Mouse (Mus musculus) intestine, embryonic 14.5 days (tissue): ENCODE results near the gene Aven. TPM values are rescaled to one million over a fixed set of nuclear protein-coding genes. Genes with fewer than 3 reads are reported as not detected.

ENCODE experiments used
- ATAC-seq: fragments of 200-750 bp; cut with Nextera tagmentation; replicated peaks from 2 replicates; pipeline ENCODE4 v1.8.0; 2017; ENCODE audit warnings: low read depth, moderate number of reproducible peaks, moderate TSS enrichment, moderate library complexity; ENCODE audit not compliant: low FRiP score, low TSS enrichment
- DNase-seq: peaks from one replicate; pipeline ENCODE4 v3.0.0-alpha.2; 2018; ENCODE audit warnings: low spot score
- H3K27ac ChIP-seq: fragments of 300-500 bp; sonication (generic); 2 replicates; pipeline ENCODE4 v1.5.1; 2014; ENCODE audit warnings: low read depth, mild to moderate bottlenecking, control low read depth
- H3K27me3 ChIP-seq: fragments of 300-500 bp; sonication (generic); replicated peaks from 2 replicates; pipeline ENCODE4 v1.6.1; 2014; ENCODE audit warnings: low read length, control low read depth; ENCODE audit not compliant: control insufficient read depth, insufficient read depth
- H3K36me3 ChIP-seq: fragments of 300-500 bp; sonication (generic); 2 replicates; pipeline ENCODE4 v1.6.1; 2014; ENCODE audit warnings: low read length, control low read depth; ENCODE audit not compliant: control insufficient read depth, insufficient read depth
- H3K4me1 ChIP-seq: fragments of 300-500 bp; sonication (generic); replicated peaks from 2 replicates; pipeline ENCODE4 v1.6.1; 2014; ENCODE audit warnings: low read length, control low read depth, mixed read lengths; ENCODE audit not compliant: control insufficient read depth, insufficient read depth
- H3K4me2 ChIP-seq: fragments of 300-500 bp; sonication (generic); 2 replicates; pipeline ENCODE4 v1.6.1; 2014; ENCODE audit warnings: low read length
- H3K4me3 ChIP-seq: fragments of 300-500 bp; sonication (generic); 2 replicates; pipeline ENCODE4 v1.5.1; 2014; ENCODE audit warnings: low read depth, low read length, control low read depth, mixed read lengths
- H3K9ac ChIP-seq: fragments of 300-500 bp; sonication (generic); 2 replicates; pipeline ENCODE4 v1.6.1; 2014; ENCODE audit warnings: mild to moderate bottlenecking, low read length
- H3K9me3 ChIP-seq: fragments of 300-500 bp; sonication (generic); 2 replicates; pipeline ENCODE4 v1.6.1; 2016; ENCODE audit warnings: low read length, control low read depth; ENCODE audit not compliant: control insufficient read depth
- WGBS: fragments of 180-500 bp; shearing (Covaris S2); extraction: QIAGEN DNeasy Blood & Tissue Kit; methylation state at CpG from one replicate; pipeline ENCODE4 v1.1.7; 2014; 5-methylcytosine and 5-hydroxymethylcytosine counted together
- polyA plus RNA-seq: library from polyadenylated mRNA; unstranded; fragments of >200 nt; fragmentation: Nextera tagmentation; extraction: Ambion mirVana; gene quantifications from 2 replicates; pipeline ENCODE4 v1.2.1, GENCODE M21; 2014

Gene Aven
- polyA plus RNA-seq, 1 experiment from 2014 or later: 9.1 TPM

DNA sequence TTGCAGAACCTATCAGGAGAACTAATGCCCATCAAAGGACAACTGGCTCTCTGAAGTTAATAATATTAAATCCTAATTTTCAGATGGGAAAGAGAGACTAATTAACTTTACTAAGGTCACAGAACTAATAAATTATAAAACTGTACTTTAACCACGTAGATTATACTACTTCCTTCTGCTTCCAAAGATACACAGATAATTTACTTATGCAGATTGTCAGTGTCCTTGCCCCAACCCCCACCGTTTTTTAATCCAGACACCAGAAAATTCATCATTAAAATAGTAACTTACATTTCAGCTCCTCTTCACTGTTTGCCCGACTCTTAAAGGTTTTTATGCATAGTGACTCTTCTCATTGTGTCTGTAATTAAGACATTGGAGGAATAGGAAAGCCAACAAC lies 103.0 kb downstream of the Aven start:
- Histone ChIP-seq H3K27ac (no peak overlapping the region), H3K9me3 (no peaks in the 10 kb centered on the region), H3K36me3 (no peaks in the 10 kb centered on the region), H3K4me1 (no peaks in the 10 kb centered on the region), H3K4me2 (no peak overlapping the region), H3K9ac (no peak overlapping the region), H3K4me3 (no peak overlapping the region), H3K27me3 (no peaks in the 10 kb centered on the region)
- no peak for DNase-seq
- ATAC-seq: no peak
- WGBS: 78% methylated on average over 3 of the region's 3 CpGs

DNA sequence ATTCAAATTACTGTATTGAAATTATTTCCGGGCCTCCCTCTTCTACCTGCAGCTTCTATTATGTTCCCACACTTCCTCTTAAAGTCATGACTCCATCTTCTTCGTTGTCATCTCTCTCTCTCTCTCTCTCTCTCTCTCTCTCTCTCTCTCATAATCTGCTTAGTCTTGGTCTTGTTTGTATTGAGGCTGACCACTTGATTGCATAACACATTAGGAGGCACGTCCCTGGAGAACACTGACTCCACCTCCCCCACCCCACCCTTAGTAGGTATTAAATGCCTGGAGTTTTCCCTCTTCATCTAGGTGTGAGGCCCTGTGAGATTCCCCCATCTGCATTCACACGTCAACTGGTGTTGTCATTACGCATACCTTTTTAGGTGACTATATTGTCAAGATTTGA lies 103.7 kb downstream of the Aven start:
- H3K27me3 ChIP-seq: no peaks in the 10 kb centered on the region
- H3K4me1 ChIP-seq: no peaks in the 10 kb centered on the region
- H3K9me3 ChIP-seq: no peaks in the 10 kb centered on the region
- ATAC-seq (no peak), DNase-seq (no peak)
- no peak overlapping the region for H3K27ac ChIP-seq
- H3K9ac ChIP-seq: no peak overlapping the region
- no peaks in the 10 kb centered on the region for H3K36me3 ChIP-seq
- no peak overlapping the region for H3K4me2 ChIP-seq
- 65% methylated on average over 5 of the region's 5 CpGs for WGBS
- H3K4me3 ChIP-seq: no peak overlapping the region

DNA sequence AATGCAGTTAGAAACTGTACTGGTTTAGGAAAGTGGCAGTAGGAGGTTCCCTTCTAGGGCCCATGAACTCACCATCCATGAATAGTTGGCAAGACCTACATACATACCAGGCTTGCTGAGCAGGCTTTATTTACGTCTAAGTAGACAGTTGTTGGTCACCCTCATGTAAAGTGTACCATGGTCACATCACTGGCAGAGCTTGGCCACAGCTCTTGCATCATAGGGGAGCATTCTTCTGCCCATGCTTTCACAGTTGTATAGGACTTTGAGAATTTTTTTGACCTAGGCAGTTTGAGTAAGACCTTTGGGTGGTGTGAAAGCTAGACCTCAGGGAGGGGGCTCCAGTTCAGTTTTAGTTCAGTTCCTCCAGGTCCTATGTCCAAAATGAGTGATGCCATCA lies 104.3 kb downstream of the Aven start:
- WGBS: 73% methylated on average over 1 of the region's 1 CpGs
- Histone ChIP-seq H3K9ac (no peak overlapping the region), H3K9me3 (no peaks in the 10 kb centered on the region), H3K36me3 (no peaks in the 10 kb centered on the region), H3K4me2 (no peak overlapping the region), H3K4me1 (no peaks in the 10 kb centered on the region), H3K27me3 (no peaks in the 10 kb centered on the region), H3K4me3 (no peak overlapping the region), H3K27ac (no peak overlapping the region)
- ATAC-seq (no peak), DNase-seq (no peak)

DNA sequence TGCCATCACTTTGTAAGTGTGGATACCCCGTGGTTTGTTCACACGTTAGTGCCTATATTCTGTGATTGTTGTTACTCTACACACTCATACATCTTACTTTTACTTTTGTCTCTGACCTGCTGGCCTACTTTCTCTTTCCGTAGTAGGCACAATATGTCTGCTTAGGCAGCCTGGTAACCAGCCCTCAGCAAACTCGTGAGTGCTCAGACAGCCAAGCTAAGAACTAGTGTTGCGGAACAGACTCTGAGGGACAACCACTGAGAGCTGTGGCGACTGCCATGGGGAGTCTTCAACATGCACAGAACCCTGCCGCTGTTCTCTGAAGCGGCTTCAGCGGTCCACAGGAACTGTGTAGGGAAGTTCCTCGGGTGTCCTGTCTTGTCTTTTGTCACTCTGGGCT lies 107.5 kb downstream of the Aven start:
- 74% methylated on average over 10 of the region's 10 CpGs for WGBS

DNA sequence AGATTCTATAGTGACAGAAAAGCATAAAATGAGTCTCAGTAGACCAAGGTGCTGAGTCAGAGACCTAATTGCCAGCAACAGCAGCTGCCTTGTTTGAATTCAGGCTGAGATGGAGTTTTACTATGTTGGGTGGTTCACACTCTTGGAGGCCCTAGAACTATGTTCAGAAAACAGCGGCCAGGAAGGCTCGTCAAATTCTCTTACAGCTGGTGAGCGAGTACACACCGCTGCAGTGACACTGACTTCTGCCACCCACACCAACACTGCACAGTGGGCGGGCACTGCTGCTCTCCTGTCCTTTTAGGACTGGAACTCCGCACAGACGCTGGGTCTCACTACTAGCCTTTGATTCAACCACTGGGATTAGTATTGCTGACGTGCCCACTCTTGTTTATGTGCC lies 109.7 kb downstream of the Aven start:
- Histone ChIP-seq H3K4me2 (no peak overlapping the region), H3K9me3 (no peaks in the 10 kb centered on the region), H3K27me3 (no peaks in the 10 kb centered on the region), H3K9ac (no peak overlapping the region), H3K4me3 (no peak overlapping the region), H3K27ac (no peak overlapping the region), H3K4me1 (no peaks in the 10 kb centered on the region), H3K36me3 (no peaks in the 10 kb centered on the region)
- WGBS: 72% methylated on average over 8 of the region's 8 CpGs
- DNase-seq (no peak), ATAC-seq (no peak)

More for the DNA sequence above, 107.5 kb downstream of the Aven start:
- Histone ChIP-seq H3K27me3 (no peaks in the 10 kb centered on the region), H3K9me3 (no peaks in the 10 kb centered on the region), H3K36me3 (no peaks in the 10 kb centered on the region), H3K9ac (no peak overlapping the region), H3K4me3 (no peak overlapping the region), H3K4me1 (no peaks in the 10 kb centered on the region), H3K27ac (no peak overlapping the region), H3K4me2 (no peak overlapping the region)
- DNase-seq (no peak), ATAC-seq (no peak)

DNA sequence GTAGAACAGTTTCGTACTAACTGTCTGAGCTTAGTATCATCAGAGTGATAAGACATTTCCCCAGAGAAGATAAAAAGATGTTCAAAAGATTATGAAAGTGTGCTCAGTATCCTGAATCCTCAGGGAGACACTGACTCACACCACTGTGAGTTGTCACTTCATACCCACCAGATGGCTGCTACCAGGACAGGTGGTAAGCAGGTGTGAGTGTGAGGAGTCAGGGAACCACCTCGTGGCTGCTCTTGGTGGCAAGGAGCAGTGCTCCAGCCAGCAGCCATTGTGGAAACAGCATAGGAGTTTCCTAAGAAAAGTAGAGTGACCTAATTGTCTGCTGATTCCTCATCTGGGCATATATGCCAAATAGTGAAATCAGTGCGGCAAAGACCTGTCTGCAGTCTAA lies 113.8 kb downstream of the Aven start:
- Histone ChIP-seq H3K4me3 (no peak overlapping the region), H3K36me3 (no peaks in the 10 kb centered on the region), H3K9ac (no peak overlapping the region), H3K9me3 (no peaks in the 10 kb centered on the region), H3K4me2 (no peak overlapping the region), H3K27ac (no peak overlapping the region), H3K27me3 (no peaks in the 10 kb centered on the region), H3K4me1 (no peaks in the 10 kb centered on the region)
- DNase-seq (no peak), ATAC-seq (no peak)
- WGBS: 77% methylated on average over 3 of the region's 3 CpGs

DNA sequence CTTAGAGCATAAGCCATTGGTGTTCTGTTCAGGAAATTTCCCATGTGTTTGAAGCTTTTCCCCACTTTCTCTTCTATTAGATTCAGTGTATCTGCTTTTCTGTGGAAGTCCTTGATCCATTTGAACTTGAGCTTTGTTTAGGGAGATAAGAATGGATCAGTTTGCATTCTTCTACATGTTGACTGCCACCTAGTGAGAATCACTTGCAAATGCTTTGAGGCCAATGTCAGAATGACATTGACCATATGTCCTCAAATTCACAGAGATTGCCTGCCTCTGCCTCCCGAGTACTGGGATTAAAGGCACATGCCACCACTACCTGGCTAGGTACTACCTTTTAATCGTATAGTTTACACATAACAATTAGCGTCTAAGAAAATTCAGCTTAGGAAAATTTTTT lies 119.9 kb downstream of the Aven start:
- Histone ChIP-seq H3K9me3 (no peaks in the 10 kb centered on the region), H3K27ac (no peak overlapping the region), H3K27me3 (no peaks in the 10 kb centered on the region), H3K4me1 (no peaks in the 10 kb centered on the region), H3K4me2 (no peak overlapping the region), H3K9ac (no peak overlapping the region), H3K4me3 (no peak overlapping the region), H3K36me3 (no peaks in the 10 kb centered on the region)
- DNase-seq: no peak
- WGBS: 83% methylated on average over 3 of the region's 3 CpGs
- no peak for ATAC-seq

DNA sequence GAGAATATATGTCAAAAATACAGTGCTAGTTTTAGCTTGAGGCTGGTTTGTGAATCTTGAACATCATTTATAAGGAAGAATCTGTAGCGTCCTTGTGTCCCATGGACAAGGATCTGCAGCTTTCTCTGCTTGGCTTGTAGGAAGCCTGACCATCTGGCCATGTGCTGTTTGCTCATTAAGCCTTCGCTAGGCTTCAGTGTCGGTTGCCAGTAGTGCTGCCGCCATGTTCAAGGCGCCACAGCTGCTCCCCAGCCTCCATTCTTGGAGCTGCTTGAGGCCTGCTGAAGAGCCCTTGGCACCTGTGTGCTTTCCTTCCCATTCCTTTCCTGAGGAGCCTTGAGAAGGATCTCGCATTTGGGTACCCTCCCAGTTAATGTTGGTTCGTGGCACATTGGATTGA lies 121.6 kb downstream of the Aven start:
- WGBS: 89% methylated on average over 7 of the region's 7 CpGs
- Histone ChIP-seq H3K27ac (no peak overlapping the region), H3K27me3 (no peaks in the 10 kb centered on the region), H3K4me3 (no peak overlapping the region), H3K9ac (no peak overlapping the region), H3K9me3 (no peaks in the 10 kb centered on the region), H3K4me2 (no peak overlapping the region), H3K4me1 (no peaks in the 10 kb centered on the region), H3K36me3 (no peaks in the 10 kb centered on the region)
- DNase-seq: no peak
- no peak for ATAC-seq

DNA sequence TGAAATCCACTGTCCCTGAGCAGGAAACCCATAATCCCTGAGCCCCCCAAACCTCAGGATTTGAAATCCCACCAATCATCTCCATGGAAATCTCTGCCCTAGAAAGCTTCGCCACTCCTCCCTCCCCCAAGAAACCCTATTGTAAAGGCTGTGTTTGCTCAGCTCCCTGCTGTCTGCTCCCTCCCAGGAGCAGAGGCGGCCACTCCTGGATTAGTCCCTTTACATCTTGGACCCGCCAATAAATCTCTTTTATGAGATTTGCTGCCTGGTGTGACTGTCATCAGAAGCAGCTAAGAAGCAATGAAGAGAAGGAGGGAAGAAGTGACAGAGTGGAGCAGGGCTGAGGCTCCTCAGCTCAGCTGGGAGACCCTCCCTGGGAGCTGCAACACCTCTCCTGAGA lies 124.4 kb downstream of the Aven start:
- no peaks in the 10 kb centered on the region for H3K4me1 ChIP-seq
- no peaks in the 10 kb centered on the region for H3K27me3 ChIP-seq
- ATAC-seq: 0 out of 2 replicates have a peak, but pooled peaks have one; percentile 32
- no peak overlapping the region for H3K4me2 ChIP-seq
- no peak overlapping the region for H3K4me3 ChIP-seq
- WGBS: 30% methylated on average over 3 of the region's 3 CpGs
- H3K27ac ChIP-seq: no peak overlapping the region
- H3K9me3 ChIP-seq: no peaks in the 10 kb centered on the region
- DNase-seq: no peak
- H3K9ac ChIP-seq: no peak overlapping the region
- H3K36me3 ChIP-seq: no peaks in the 10 kb centered on the region
